Mouse (Mus musculus): ENCODE data around the gene 4930555G01Rik. TPM values are rescaled to one million over a fixed set of nuclear protein-coding genes. Genes with fewer than 3 reads are reported as not detected.

4930555G01Rik gene
- polyA plus RNA-seq (2012; ENCODE audit: low replicate concordance), result not detected in 2 replicates

DNA sequence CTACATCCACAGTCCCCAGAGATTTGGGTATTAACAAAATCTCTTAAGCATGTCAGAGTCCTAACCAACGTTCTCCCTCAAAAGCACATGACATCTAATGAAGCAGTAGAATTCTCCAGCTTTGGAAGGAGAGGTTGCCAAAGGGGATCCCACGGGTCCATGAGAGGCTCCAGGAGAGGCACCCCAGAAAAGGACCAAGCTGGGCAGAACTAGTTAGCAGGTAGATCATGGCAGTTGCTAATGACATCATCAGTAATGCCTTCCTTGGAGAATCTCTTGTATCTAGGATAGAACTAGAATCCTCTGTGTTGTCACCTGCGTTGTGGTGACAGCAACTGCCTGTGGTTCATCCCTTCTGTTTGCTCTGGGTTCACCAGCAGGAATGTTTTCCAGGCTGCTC is at the start of gene 4930555G01Rik:
4930555G01Rik (plus strand) TSS at position 301 of the 400 bp plus-strand sequence.

GRCm38 (mm10) chr14:5015591-5015990 is 34.8 kb upstream of the 4930555G01Rik start, which contains the start of gene Gm3298:
TSS of gene Gm3298 (plus strand) at chr14:5015891.

GRCm38 (mm10) chr14:5070611-5071490 is 20.4 kb downstream of the 4930555G01Rik start, which contains the start of gene Gm8281:
TSS of gene Gm8281 (plus strand) at chr14:5071040.

Other genes starting within 250 kb of the 4930555G01Rik start
- gene Gm3269, start 212.5 kb upstream of the 4930555G01Rik start, polyA plus RNA-seq (2012; ENCODE audit: low replicate concordance), result not detected in 2 replicates
- gene Gm3264, start 195.1 kb upstream of the 4930555G01Rik start, polyA plus RNA-seq (2012; ENCODE audit: low replicate concordance), result not detected in 2 replicates
- gene Gm3278, start 158.2 kb upstream of the 4930555G01Rik start, polyA plus RNA-seq (2012; ENCODE audit: low replicate concordance), result not detected in 2 replicates
- not detected in 2 replicates for gene Gm8297, start 66.7 kb upstream of the 4930555G01Rik start, polyA plus RNA-seq (2012; ENCODE audit: low replicate concordance)
- gene Gm3298, start 34.7 kb upstream of the 4930555G01Rik start, polyA plus RNA-seq (2012; ENCODE audit: low replicate concordance), result not detected in 2 replicates
- not detected in 2 replicates for gene Gm8281, start 20.4 kb downstream of the 4930555G01Rik start, polyA plus RNA-seq (2012; ENCODE audit: low replicate concordance)
- gene Gm8279, start 80.9 kb downstream of the 4930555G01Rik start, polyA plus RNA-seq (2012; ENCODE audit: low replicate concordance), result not detected in 2 replicates
- not detected in 2 replicates for gene Gm3317, start 113.9 kb downstream of the 4930555G01Rik start, polyA plus RNA-seq (2012; ENCODE audit: low replicate concordance)
- not detected in 2 replicates for gene Gm8271, start 135.2 kb downstream of the 4930555G01Rik start, polyA plus RNA-seq (2012; ENCODE audit: low replicate concordance)
- 0.13 TPM in 1 of 2 replicates, not detected in the other for gene Gm3526, start 210.0 kb downstream of the 4930555G01Rik start, polyA plus RNA-seq (2012; ENCODE audit: low replicate concordance)